Mouse (Mus musculus) liver, adult 10 weeks (tissue): ENCODE results near the gene Acad10. TPM values are rescaled to one million over a fixed set of nuclear protein-coding genes. Genes with fewer than 3 reads are reported as not detected.

Source experiments
- polyA plus RNA-seq: library from polyadenylated mRNA; stranded (reverse); fragments of 350-450 nt; fragmentation: Illumina TruSeq; extraction: RNeasy Lipid Tissue Mini Kit (QIAGEN cat#74804); gene quantifications from one replicate; pipeline ENCODE4 v1.2.3, GENCODE M21; 2014; ENCODE audit warnings: low read depth, low replicate concordance

Gene Acad10
- 4.5 TPM for polyA plus RNA-seq

GRCm38 (mm10) chr5:121660059-121660896, at the start of gene Acad10, which contains the start of gene Brap:
Gene Acad10 (minus strand): TSS chr5:121660514.
Gene Brap (plus strand): TSS chr5:121660563.

GRCm38 (mm10) chr5:121618592-121619513, 41.5 kb downstream of the Acad10 start, which contains the start of gene Acad12:
Gene Acad12 (minus strand): TSS chr5:121618938.

DNA sequence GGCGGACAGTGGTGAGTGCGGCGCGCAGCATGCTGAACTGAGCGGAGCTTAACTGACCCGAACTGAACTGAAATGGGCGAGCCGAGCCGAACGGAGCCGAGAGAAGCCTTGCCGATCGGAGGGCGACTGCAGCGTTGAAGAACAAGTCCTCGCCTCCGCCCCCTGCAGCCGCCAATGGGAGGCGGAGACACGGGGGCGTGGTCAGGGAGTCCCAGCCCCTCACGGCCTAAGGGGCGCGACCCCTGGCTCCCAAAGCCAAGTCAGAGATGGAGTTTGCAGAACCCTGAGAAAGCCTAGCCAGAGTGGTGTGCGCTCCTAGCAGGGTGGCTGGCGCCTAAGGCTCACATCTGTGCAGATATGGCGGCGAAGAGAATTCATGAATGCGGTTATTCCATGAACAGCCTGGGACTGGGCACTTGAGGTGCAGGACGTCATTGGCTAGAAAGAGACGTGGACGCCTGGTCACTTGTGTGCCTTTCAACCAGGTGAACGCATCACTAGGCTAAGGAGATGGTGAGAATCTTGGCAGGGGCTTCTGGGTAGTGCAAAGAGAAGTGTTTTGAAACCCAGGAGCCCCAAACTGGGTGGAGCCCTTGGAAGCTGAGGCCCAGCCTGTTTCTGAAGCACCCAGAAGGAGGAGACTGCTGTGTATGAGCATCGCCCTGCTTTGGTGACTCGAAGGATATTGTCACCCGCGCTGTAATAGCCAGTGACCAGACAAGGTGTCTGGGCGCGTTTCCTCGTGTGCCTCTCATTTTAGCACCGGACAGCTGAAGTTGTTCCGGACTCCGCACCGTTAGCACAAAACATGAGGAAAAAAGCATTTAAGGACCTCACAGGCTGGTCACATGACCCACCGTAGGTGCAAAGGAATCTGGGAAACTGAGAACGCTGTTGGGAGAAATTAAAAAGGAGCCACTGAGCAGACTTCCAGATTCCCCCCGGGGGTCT, 66.6 kb downstream of the Acad10 start, which contains the start of gene Aldh2:
Gene Aldh2 (minus strand): TSS at position 374 of the 951 bp plus-strand sequence.

Other genes starting within 250 kb of the Acad10 start
- not detected for gene Tmem116, start 208.6 kb downstream of the Acad10 start, polyA plus RNA-seq
- gene Erp29, start 208.0 kb downstream of the Acad10 start, polyA plus RNA-seq = 10.6 TPM
- not detected for gene Adam1b, start 157.1 kb downstream of the Acad10 start, polyA plus RNA-seq
- 1.2 TPM for gene Adam1a, start 115.0 kb downstream of the Acad10 start, polyA plus RNA-seq
- gene Gm42878, start 115.0 kb downstream of the Acad10 start, polyA plus RNA-seq = not detected
- gene Mapkapk5, start 114.6 kb downstream of the Acad10 start, polyA plus RNA-seq = 47.7 TPM
- gene Aldh2, start 66.7 kb downstream of the Acad10 start, polyA plus RNA-seq = 247 TPM
- gene Acad12, start 41.6 kb downstream of the Acad10 start, polyA plus RNA-seq = 7.6 TPM
- gene Brap, start within 50 bp of the Acad10 start, polyA plus RNA-seq = 57.8 TPM
- 120 TPM for gene Atxn2, start 50.8 kb upstream of the Acad10 start, polyA plus RNA-seq
- gene Sh2b3, start 177.1 kb upstream of the Acad10 start, polyA plus RNA-seq = 4.8 TPM
- 0.48 TPM for gene Pheta1, start 188.5 kb upstream of the Acad10 start, polyA plus RNA-seq